Mouse (Mus musculus): Measurements from ENCODE around the gene AU040320. TPM values are rescaled to one million over a fixed set of nuclear protein-coding genes. Genes with fewer than 3 reads are reported as not detected.
A peak's percentile ranks its signal among the peaks of the same experiment; 100 is the strongest.

Gene AU040320
- 24.1 and 27.8 TPM in 2 replicates for polyA plus RNA-seq (2015; fragmentation: Nextera tagmentation; extraction: Ambion mirVana)

GRCm38 (mm10) chr4:126753268-126754230 is at the start of gene AU040320, which contains the start of gene Ncdn:
AU040320 (plus strand) TSS chr4:126753544.
Ncdn (minus strand) TSS chr4:126753438.
- Histone ChIP-seq H3K4me3 (replicated peaks; ENCODE audit: low read length) (peak within 1 kb of the TSS; percentile 97), H3K4me1 (ENCODE audit: control insufficient read depth, insufficient read depth, low read length) (peaks cover 24% of the 10 kb centered on the region), H3K9ac (ENCODE audit: low read length) (peak within 1 kb of the TSS; percentile 93), H3K36me3 (ENCODE audit: control insufficient read depth, insufficient read depth, low read length) (peaks cover 7% of the 10 kb centered on the region; the same call in 1 of the 2 replicates), H3K4me2 (ENCODE audit: low read depth, low read length) (peak within 1 kb of the TSS; percentile 100), H3K9me3 (replicated peaks; ENCODE audit: control insufficient read depth, low read length) (no peaks in the 10 kb centered on the region), H3K27ac (ENCODE audit: low read length) (peak within 1 kb of the TSS; percentile 98), H3K27me3 (ENCODE audit: control insufficient read depth, insufficient read depth, low read length) (no peaks in the 10 kb centered on the region)
- ATAC-seq (ENCODE audit: insufficient read depth, low FRiP score): peak; percentile 99
- WGBS: under 1% methylated on average over 71 of the region's 71 CpGs

- Histone ChIP-seq H3K9me3 (replicated peaks; ENCODE audit: control insufficient read depth, low read length) (no peaks in the 10 kb centered on the region), H3K9ac (ENCODE audit: low read length) (no peak overlapping the region), H3K4me1 (ENCODE audit: control insufficient read depth, insufficient read depth, low read length) (no peaks in the 10 kb centered on the region), H3K4me2 (ENCODE audit: low read depth, low read length) (no peak overlapping the region), H3K27ac (ENCODE audit: low read length) (no peak overlapping the region), H3K4me3 (replicated peaks; ENCODE audit: low read length) (no peak overlapping the region), H3K36me3 (ENCODE audit: control insufficient read depth, insufficient read depth, low read length) (peaks cover 15% of the 10 kb centered on the region; the same call in 1 of the 2 replicates), H3K27me3 (ENCODE audit: control insufficient read depth, insufficient read depth, low read length) (no peaks in the 10 kb centered on the region)
- ATAC-seq (ENCODE audit: insufficient read depth, low FRiP score): no peak
- 82% methylated on average over 12 of the region's 12 CpGs for WGBS
Observed at GRCm38 (mm10) chr4:126706630-126707438, 46.5 kb upstream of the AU040320 start.

- Histone ChIP-seq H3K27ac (ENCODE audit: low read length) (no peak overlapping the region), H3K4me1 (ENCODE audit: control insufficient read depth, insufficient read depth, low read length) (no peaks in the 10 kb centered on the region), H3K9me3 (replicated peaks; ENCODE audit: control insufficient read depth, low read length) (no peaks in the 10 kb centered on the region), H3K9ac (ENCODE audit: low read length) (no peak overlapping the region), H3K4me2 (ENCODE audit: low read depth, low read length) (no peak overlapping the region), H3K4me3 (replicated peaks; ENCODE audit: low read length) (no peak overlapping the region), H3K36me3 (ENCODE audit: control insufficient read depth, insufficient read depth, low read length) (peaks cover 12% of the 10 kb centered on the region; the same call in 1 of the 2 replicates), H3K27me3 (ENCODE audit: control insufficient read depth, insufficient read depth, low read length) (no peaks in the 10 kb centered on the region)
- ATAC-seq (ENCODE audit: insufficient read depth, low FRiP score): no peak
- 84% methylated on average over 5 of the region's 5 CpGs for WGBS
Observed at GRCm38 (mm10) chr4:126707439-126707826, 45.9 kb upstream of the AU040320 start.

GRCm38 (mm10) chr4:126732111-126732510 is 21.2 kb upstream of the AU040320 start:
- Histone ChIP-seq H3K9ac (ENCODE audit: low read length) (no peak overlapping the region), H3K4me3 (replicated peaks; ENCODE audit: low read length) (peak overlapping the region; percentile 5; the same call in 1 of the 2 replicates), H3K36me3 (ENCODE audit: control insufficient read depth, insufficient read depth, low read length) (no peaks in the 10 kb centered on the region), H3K4me2 (ENCODE audit: low read depth, low read length) (peak overlapping the region; percentile 24; the same call in 1 of the 2 replicates), H3K4me1 (ENCODE audit: control insufficient read depth, insufficient read depth, low read length) (peaks cover 13% of the 10 kb centered on the region; the same call in 1 of the 2 replicates), H3K27ac (ENCODE audit: low read length) (no peak overlapping the region), H3K27me3 (ENCODE audit: control insufficient read depth, insufficient read depth, low read length) (peaks cover 76% of the 10 kb centered on the region), H3K9me3 (replicated peaks; ENCODE audit: control insufficient read depth, low read length) (no peaks in the 10 kb centered on the region)
- WGBS: 4% methylated on average over 18 of the region's 18 CpGs
- no peak for ATAC-seq (ENCODE audit: insufficient read depth, low FRiP score)

- WGBS: 7% methylated on average over 26 of the region's 26 CpGs
Observed at GRCm38 (mm10) chr4:126732531-126733380, 20.6 kb upstream of the AU040320 start.

GRCm38 (mm10) chr4:126734001-126734603 is 19.2 kb upstream of the AU040320 start:
- H3K9me3 ChIP-seq (replicated peaks; ENCODE audit: control insufficient read depth, low read length): no peaks in the 10 kb centered on the region
- H3K9ac ChIP-seq (ENCODE audit: low read length): no peak overlapping the region
- H3K4me2 ChIP-seq (ENCODE audit: low read depth, low read length): no peak overlapping the region
- H3K4me3 ChIP-seq (replicated peaks; ENCODE audit: low read length): no peak overlapping the region
- peaks cover 13% of the 10 kb centered on the region; the same call in 1 of the 2 replicates for H3K4me1 ChIP-seq (ENCODE audit: control insufficient read depth, insufficient read depth, low read length)
- no peaks in the 10 kb centered on the region for H3K36me3 ChIP-seq (ENCODE audit: control insufficient read depth, insufficient read depth, low read length)
- H3K27ac ChIP-seq (ENCODE audit: low read length): no peak overlapping the region
- ATAC-seq (ENCODE audit: insufficient read depth, low FRiP score): no peak
- peaks cover 94% of the 10 kb centered on the region for H3K27me3 ChIP-seq (ENCODE audit: control insufficient read depth, insufficient read depth, low read length)
- WGBS: 5% methylated on average over 16 of the region's 16 CpGs

More at GRCm38 (mm10) chr4:126732531-126733380, 20.6 kb upstream of the AU040320 start:
- Histone ChIP-seq H3K9ac (ENCODE audit: low read length) (no peak overlapping the region), H3K27me3 (ENCODE audit: control insufficient read depth, insufficient read depth, low read length) (peaks cover 81% of the 10 kb centered on the region), H3K9me3 (replicated peaks; ENCODE audit: control insufficient read depth, low read length) (no peaks in the 10 kb centered on the region), H3K27ac (ENCODE audit: low read length) (no peak overlapping the region), H3K4me3 (replicated peaks; ENCODE audit: low read length) (peak overlapping the region; percentile 5; the same call in 1 of the 2 replicates), H3K4me1 (ENCODE audit: control insufficient read depth, insufficient read depth, low read length) (peaks cover 13% of the 10 kb centered on the region; the same call in 1 of the 2 replicates), H3K36me3 (ENCODE audit: control insufficient read depth, insufficient read depth, low read length) (no peaks in the 10 kb centered on the region), H3K4me2 (ENCODE audit: low read depth, low read length) (peak overlapping the region; percentile 24; the same call in 1 of the 2 replicates)
- ATAC-seq (ENCODE audit: insufficient read depth, low FRiP score): no peak

- Histone ChIP-seq H3K27ac (ENCODE audit: low read length) (no peak overlapping the region), H3K27me3 (ENCODE audit: control insufficient read depth, insufficient read depth, low read length) (peaks cover 94% of the 10 kb centered on the region), H3K9ac (ENCODE audit: low read length) (peak overlapping the region; percentile 57), H3K36me3 (ENCODE audit: control insufficient read depth, insufficient read depth, low read length) (no peaks in the 10 kb centered on the region), H3K4me1 (ENCODE audit: control insufficient read depth, insufficient read depth, low read length) (peaks cover 13% of the 10 kb centered on the region; the same call in 1 of the 2 replicates), H3K4me2 (ENCODE audit: low read depth, low read length) (peak overlapping the region; percentile 52), H3K4me3 (replicated peaks; ENCODE audit: low read length) (peak overlapping the region; percentile 41), H3K9me3 (replicated peaks; ENCODE audit: control insufficient read depth, low read length) (no peaks in the 10 kb centered on the region)
- ATAC-seq (ENCODE audit: insufficient read depth, low FRiP score): no peak
- 4% methylated on average over 51 of the region's 51 CpGs for WGBS
Observed at GRCm38 (mm10) chr4:126734700-126735381, 18.5 kb upstream of the AU040320 start.
